Mouse (Mus musculus) CH12.LX (cell line): ENCODE measurements around the gene Wnt5a. TPM values are rescaled to one million over a fixed set of nuclear protein-coding genes. Genes with fewer than 3 reads are reported as not detected.

ENCODE experiments used
- DNase-seq: peaks from one replicate; pipeline ENCODE4 v3.0.0-alpha.2; 2013; ENCODE audit errors: extremely low read depth
- H3K27ac ChIP-seq: 2 replicates; pipeline ENCODE4 v1.5.1; 2012; ENCODE audit warnings: low read depth, mild to moderate bottlenecking, control low read depth, moderate library complexity; ENCODE audit not compliant: insufficient read depth
- H3K27me3 ChIP-seq: replicated peaks from 2 replicates; pipeline ENCODE3; 2012; ENCODE audit warnings: inconsistent platforms
- H3K36me3 ChIP-seq, 2 experiments: replicated peaks in 1 of 2; 2 replicates each; pipeline versions ENCODE3 to v1.6.1; 2012; ENCODE audit warnings: inconsistent platforms in 1 of 2, low read length in 1 of 2, mild to moderate bottlenecking in 1 of 2, mixed read lengths in 1 of 2, moderate library complexity in 1 of 2; ENCODE audit not compliant: control insufficient read depth in 1 of 2, insufficient read depth in 1 of 2
- H3K4me1 ChIP-seq, 2 experiments: 2 replicates each; pipeline ENCODE4 v1.6.1; 2012; ENCODE audit warnings: inconsistent platforms in 1 of 2, moderate library complexity in 1 of 2; ENCODE audit not compliant: insufficient read depth in 2 of 2, control insufficient read depth in 1 of 2
- H3K4me2 ChIP-seq: 2 replicates; pipeline ENCODE4 v1.6.1; 2012; ENCODE audit warnings: low read depth, mild to moderate bottlenecking, control low read depth; ENCODE audit not compliant: poor library complexity, insufficient read depth, severe bottlenecking
- H3K4me3 ChIP-seq, 3 experiments: fragments of 150-350 bp in 1 of 3; sonication (generic) in 1 of 3; replicated peaks in 1 of 3; 2 replicates each; pipeline versions ENCODE3 to v1.5.1; 2011 to 2012; ENCODE audit warnings: low read depth in 2 of 3, low read length in 2 of 3, mild to moderate bottlenecking in 2 of 3, moderate library complexity in 2 of 3, control low read depth in 1 of 3, improper control_type of control experiment in 1 of 3, inconsistent platforms in 1 of 3, mixed read lengths in 1 of 3; ENCODE audit not compliant: poor library complexity in 1 of 3
- H3K79me2 ChIP-seq: replicated peaks from 2 replicates; pipeline ENCODE4 v1.6.1; 2012; ENCODE audit warnings: mild to moderate bottlenecking, moderate library complexity; ENCODE audit not compliant: control insufficient read depth, poor library complexity, insufficient read depth, severe bottlenecking; ENCODE audit errors: extremely low read depth
- H3K9ac ChIP-seq: 2 replicates; pipeline ENCODE4 v1.6.1; 2012; ENCODE audit warnings: low read depth, mild to moderate bottlenecking, control low read depth, moderate library complexity; ENCODE audit not compliant: insufficient read depth
- H3K9me3 ChIP-seq: replicated peaks from 2 replicates; pipeline ENCODE3; 2012; ENCODE audit warnings: low read length, inconsistent platforms, mixed read lengths
- BHLHE40 ChIP-seq: IDR thresholded peaks from 2 replicates; pipeline ENCODE4 v1.6.1; 2011; ENCODE audit warnings: mild to moderate bottlenecking, low read depth, low read length, improper control_type of control experiment
- EP300 ChIP-seq: IDR thresholded peaks from 2 replicates; pipeline ENCODE4 v1.6.1; 2011; ENCODE audit warnings: low read length, improper control_type of control experiment
- GABPA ChIP-seq: IDR thresholded peaks from 2 replicates; pipeline ENCODE4 v1.6.1; 2012; ENCODE audit warnings: low read depth, low read length, improper control_type of control experiment, inconsistent platforms; ENCODE audit not compliant: insufficient replicate concordance
- IRF4 ChIP-seq: IDR thresholded peaks from 2 replicates; pipeline ENCODE4 v1.6.1; 2014; ENCODE audit warnings: low read depth, mild to moderate bottlenecking, inconsistent platforms, low read length, improper control_type of control experiment
- MAX ChIP-seq: IDR thresholded peaks from 2 replicates; pipeline ENCODE4 v1.6.1; 2011; ENCODE audit warnings: low read length, improper control_type of control experiment
- MAZ ChIP-seq: IDR thresholded peaks from 2 replicates; pipeline ENCODE4 v1.6.1; 2012; ENCODE audit warnings: low read depth, mild to moderate bottlenecking, inconsistent platforms, low read length, improper control_type of control experiment, moderate library complexity
- MEF2A ChIP-seq: IDR thresholded peaks from 2 replicates; pipeline ENCODE4 v1.6.1; 2014; ENCODE audit warnings: low read depth, mild to moderate bottlenecking, inconsistent platforms, low read length, improper control_type of control experiment, borderline replicate concordance
- MYC ChIP-seq: IDR thresholded peaks from 2 replicates; pipeline ENCODE4 v1.6.1; 2011; ENCODE audit warnings: low read depth, mild to moderate bottlenecking, improper control_type of control experiment, low read length
- NRF1 ChIP-seq: IDR thresholded peaks from 2 replicates; pipeline ENCODE4 v1.6.1; 2014; ENCODE audit warnings: low read depth, mild to moderate bottlenecking, inconsistent platforms, low read length, improper control_type of control experiment, moderate library complexity
- RCOR1 ChIP-seq: conservative IDR thresholded peaks from 2 replicates; pipeline ENCODE4 v1.6.1; 2012; ENCODE audit warnings: low read depth, mild to moderate bottlenecking, inconsistent platforms, low read length, improper control_type of control experiment
- SIN3A ChIP-seq: IDR thresholded peaks from 2 replicates; pipeline ENCODE4 v1.6.1; 2012; ENCODE audit warnings: low read length, improper control_type of control experiment, inconsistent platforms
- TCF12 ChIP-seq: IDR thresholded peaks from 2 replicates; pipeline ENCODE4 v1.6.1; 2014; ENCODE audit warnings: low read depth, mild to moderate bottlenecking, inconsistent platforms, low read length, improper control_type of control experiment
- UBTF ChIP-seq: IDR thresholded peaks from 2 replicates; pipeline ENCODE4 v1.6.1; 2012; ENCODE audit warnings: low read depth, mild to moderate bottlenecking, inconsistent platforms, low read length, improper control_type of control experiment, moderate library complexity
- ZC3H11A ChIP-seq: IDR thresholded peaks from 2 replicates; pipeline ENCODE4 v1.6.1; 2012; ENCODE audit warnings: low read depth, mild to moderate bottlenecking, inconsistent platforms, low read length, improper control_type of control experiment
- ZKSCAN1 ChIP-seq: IDR thresholded peaks from 2 replicates; pipeline ENCODE4 v1.6.1; 2012; ENCODE audit warnings: low read depth, inconsistent platforms, low read length, improper control_type of control experiment, borderline replicate concordance
- ZNF384 ChIP-seq: IDR thresholded peaks from 2 replicates; pipeline ENCODE4 v1.6.1; 2012; ENCODE audit warnings: low read depth, low read length, improper control_type of control experiment, inconsistent platforms
- dilution Hi-C: fragments of 300-500 bp; cut with MboI; formaldehyde crosslinking; loops from 2 replicates; pipeline ENCODE4 v1.14.3; 2020; ENCODE audit warnings: low sequenced_read_pairs; ENCODE audit not compliant: extremely low pct_unique_long_range_greater_than_20kb, extremely low pct_ligation_motif_present
- in situ Hi-C: fragments of 300-500 bp; cut with MboI; formaldehyde crosslinking; loops from 3 replicates; pipeline ENCODE4 v1.14.3; 2019; ENCODE audit warnings: low sequenced_read_pairs, low pct_ligation_motif_present, low pct_unique_long_range_greater_than_20kb, mixed read lengths
- polyA plus RNA-seq: library from polyadenylated mRNA; unstranded; fragments of >175 nt; gene quantifications from 2 replicates; pipeline ENCODE4 v1.2.1, GENCODE M21; 2012; ENCODE audit warnings: low read depth; ENCODE audit not compliant: insufficient read length
- total RNA-seq, 2 experiments: library from RNA; depleted of rRNA; stranded (reverse); fragments of 300-350 nt in 1 of 2; fragments of >200 nt in 1 of 2; gene quantifications; 2 replicates each; pipeline ENCODE4 v1.2.3; 2012 to 2014

Wnt5a gene
- total and polyA plus RNA-seq, 3 experiments, result not detected

DNA sequence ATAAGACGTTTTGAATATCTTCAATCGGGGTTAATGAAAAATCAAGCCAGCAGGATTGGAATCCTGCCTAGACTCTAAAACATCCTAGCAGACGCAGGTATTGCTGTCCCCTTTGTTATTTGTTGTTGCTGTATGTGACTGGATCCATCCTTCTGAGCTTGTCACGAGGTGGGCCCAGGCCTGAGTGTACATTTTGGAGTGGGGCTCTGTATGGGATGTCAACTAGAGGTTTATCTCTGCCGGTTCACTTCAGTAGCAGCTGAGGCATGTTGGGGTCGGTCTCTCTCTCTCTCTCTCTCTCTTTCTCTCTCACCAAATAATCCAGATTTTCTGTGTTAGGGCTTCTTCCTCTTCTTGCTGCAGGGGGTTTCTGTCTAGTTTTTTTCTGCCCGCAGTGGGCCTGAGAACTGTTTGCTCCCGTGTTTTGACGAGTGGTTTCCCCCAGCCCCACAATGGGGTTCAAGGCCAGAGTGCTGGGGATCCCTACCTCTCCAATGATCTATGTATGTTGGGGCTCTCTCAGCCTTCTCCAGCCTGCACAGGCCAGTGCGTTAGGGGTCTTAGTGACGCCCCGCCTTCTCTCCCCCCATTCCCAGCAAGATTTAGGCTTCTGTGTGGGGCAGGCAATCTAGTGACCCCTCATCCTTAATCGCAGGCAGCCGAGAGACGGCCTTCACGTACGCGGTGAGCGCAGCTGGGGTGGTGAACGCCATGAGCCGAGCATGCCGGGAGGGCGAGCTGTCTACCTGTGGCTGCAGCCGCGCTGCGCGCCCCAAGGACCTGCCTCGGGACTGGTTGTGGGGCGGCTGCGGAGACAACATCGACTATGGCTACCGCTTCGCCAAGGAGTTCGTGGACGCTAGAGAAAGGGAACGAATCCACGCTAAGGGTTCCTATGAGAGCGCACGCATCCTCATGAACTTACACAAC lies 13.3 kb downstream of the Wnt5a start:
- in situ Hi-C loops (no loop called here), dilution Hi-C loops (no loop called here)
- Histone ChIP-seq H3K36me3 (no peaks in the 10 kb centered on the region), H3K4me2 (no peak overlapping the region), H3K27ac (no peak overlapping the region), H3K4me1 (no peaks in the 10 kb centered on the region), H3K27me3 (no peaks in the 10 kb centered on the region), H3K4me3 (no peak overlapping the region), H3K9me3 (peaks cover 83% of the 10 kb centered on the region), H3K79me2 (no peaks in the 10 kb centered on the region), H3K9ac (no peak overlapping the region)
- TF ChIP-seq MYC, result no peak
- no peak for DNase-seq

DNA sequence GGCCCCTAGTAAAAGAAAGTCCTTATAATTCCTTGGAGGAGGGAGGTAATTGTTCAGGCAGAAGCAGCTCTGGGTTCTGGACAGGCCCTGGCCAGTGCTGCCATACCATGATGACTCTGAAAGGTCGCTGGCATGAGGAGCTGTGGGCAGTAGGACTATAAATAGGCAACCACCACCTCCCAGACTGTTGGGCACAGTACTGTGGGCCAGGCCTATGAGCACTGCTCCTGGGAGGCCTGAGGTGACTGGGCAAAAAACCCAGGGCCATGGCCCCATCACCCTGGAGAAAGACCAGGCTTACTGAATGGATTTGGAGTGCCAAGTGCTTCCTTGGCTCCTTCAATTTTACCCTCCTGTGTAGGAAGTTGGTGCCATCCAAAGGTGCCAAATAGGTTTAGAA lies 16.6 kb downstream of the Wnt5a start:
- Histone ChIP-seq H3K79me2 (no peaks in the 10 kb centered on the region; the same call in 1 of the 2 replicates), H3K9ac (no peak overlapping the region), H3K36me3 (no peaks in the 10 kb centered on the region), H3K4me3 (no peak overlapping the region), H3K4me2 (no peak overlapping the region), H3K27me3 (no peaks in the 10 kb centered on the region), H3K9me3 (peaks cover 75% of the 10 kb centered on the region), H3K27ac (no peak overlapping the region), H3K4me1 (no peaks in the 10 kb centered on the region)
- dilution Hi-C loops (no loop called here), in situ Hi-C loops (no loop called here)
- TF ChIP-seq MEF2A (no peak), UBTF (no peak), IRF4 (no peak), GABPA (no peak), ZKSCAN1 (no peak), ZNF384 (no peak), MAX (no peak)
- no peak for DNase-seq

DNA sequence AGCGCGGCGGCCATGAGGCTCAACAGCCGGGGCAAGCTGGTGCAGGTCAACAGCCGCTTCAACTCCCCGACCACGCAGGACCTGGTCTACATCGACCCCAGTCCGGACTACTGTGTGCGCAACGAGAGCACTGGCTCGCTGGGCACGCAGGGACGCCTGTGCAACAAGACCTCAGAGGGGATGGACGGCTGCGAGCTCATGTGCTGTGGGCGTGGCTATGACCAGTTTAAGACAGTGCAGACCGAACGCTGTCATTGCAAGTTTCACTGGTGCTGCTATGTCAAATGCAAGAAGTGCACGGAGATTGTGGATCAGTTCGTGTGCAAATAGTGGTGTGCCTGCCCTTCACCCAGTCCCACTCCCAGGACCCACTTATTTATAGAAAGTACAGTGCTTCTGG lies 18.1 kb downstream of the Wnt5a start:
- TF ChIP-seq ZNF384 (no peak), NRF1 (no peak), EP300 (no peak), ZC3H11A (no peak), SIN3A (no peak), MAZ (no peak), TCF12 (no peak), BHLHE40 (no peak), UBTF (no peak), RCOR1 (no peak)
- TF ChIP-seq, all 38 proteins: peak for 0
- Histone ChIP-seq H3K27me3 (no peaks in the 10 kb centered on the region), H3K9ac (no peak overlapping the region), H3K27ac (no peak overlapping the region), H3K4me3 (no peak overlapping the region), H3K4me2 (no peak overlapping the region), H3K9me3 (peaks cover 67% of the 10 kb centered on the region), H3K79me2 (no peaks in the 10 kb centered on the region; the same call in 1 of the 2 replicates), H3K4me1 (no peaks in the 10 kb centered on the region), H3K36me3 (no peaks in the 10 kb centered on the region)
- dilution Hi-C loops (no loop called here), in situ Hi-C loops (no loop called here)
- no peak for DNase-seq
